Mouse (Mus musculus): Measurements from ENCODE around the gene Efna5. TPM values are rescaled to one million over a fixed set of nuclear protein-coding genes. Genes with fewer than 3 reads are reported as not detected.
A peak's percentile ranks its signal among the peaks of the same experiment; 100 is the strongest.

Efna5 gene
- polyA plus RNA-seq, 1 experiment from 2014 or later = 56.7 TPM

DNA sequence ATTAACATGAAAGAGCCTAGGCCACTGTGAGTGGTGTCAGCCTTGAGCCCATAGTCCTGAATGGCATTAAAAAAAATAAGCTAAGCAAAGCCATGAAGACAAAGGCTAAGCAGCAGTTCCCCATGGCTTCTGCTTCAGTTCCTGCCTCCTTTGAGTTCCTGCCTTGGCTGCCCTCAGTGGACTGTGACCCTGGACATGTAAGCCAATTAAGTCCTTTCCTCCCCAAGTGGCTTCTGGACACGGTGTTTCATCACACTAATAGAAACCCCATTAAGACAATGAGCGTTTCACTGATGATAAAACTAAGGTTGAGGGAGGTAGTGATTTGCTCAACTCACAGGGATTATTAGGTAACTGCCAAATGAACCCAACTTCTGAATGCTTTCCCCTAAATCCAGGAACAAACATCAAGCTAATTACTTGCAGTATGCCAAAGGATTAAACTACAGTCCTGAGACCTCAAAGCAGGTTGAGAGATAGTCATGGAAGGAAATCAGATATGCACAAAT lies 128.7 kb downstream of the Efna5 start:
- DNase-seq (ENCODE audit: low spot score) (no peak), ATAC-seq (ENCODE audit: low FRiP score) (no peak)
- no peak overlapping the region for H3K9ac ChIP-seq (ENCODE audit: low read depth, low read length)
- H3K27me3 ChIP-seq (ENCODE audit: control insufficient read depth, insufficient read depth, low read length) = no peaks in the 10 kb centered on the region
- H3K4me3 ChIP-seq (ENCODE audit: low read depth, low read length) = no peak overlapping the region
- no peak overlapping the region for H3K4me2 ChIP-seq (replicated peaks; ENCODE audit: low read depth, low read length)
- H3K36me3 ChIP-seq (ENCODE audit: control insufficient read depth, insufficient read depth, low read length) = no peaks in the 10 kb centered on the region
- no peaks in the 10 kb centered on the region for H3K4me1 ChIP-seq (replicated peaks; ENCODE audit: control insufficient read depth, insufficient read depth, low read length)
- H3K9me3 ChIP-seq (ENCODE audit: control insufficient read depth, low read length) = no peaks in the 10 kb centered on the region
- no peak overlapping the region for H3K27ac ChIP-seq (ENCODE audit: low read depth, low read length)
- WGBS = 44% methylated on average over 2 of the region's 2 CpGs

GRCm38 (mm10) chr17:62750647-62751046 lies 130.5 kb downstream of the Efna5 start:
- H3K27me3 ChIP-seq (ENCODE audit: control insufficient read depth, insufficient read depth, low read length) = no peaks in the 10 kb centered on the region
- no peak overlapping the region for H3K4me2 ChIP-seq (replicated peaks; ENCODE audit: low read depth, low read length)
- 0 out of 2 replicates have a peak, but pooled peaks cover 5% of the 10 kb centered on the region for H3K4me1 ChIP-seq (replicated peaks; ENCODE audit: control insufficient read depth, insufficient read depth, low read length)
- 89% methylated on average over 3 of the region's 3 CpGs for WGBS
- no peak overlapping the region for H3K9ac ChIP-seq (ENCODE audit: low read depth, low read length)
- no peaks in the 10 kb centered on the region for H3K9me3 ChIP-seq (ENCODE audit: control insufficient read depth, low read length)
- H3K4me3 ChIP-seq (ENCODE audit: low read depth, low read length) = no peak overlapping the region
- ATAC-seq (ENCODE audit: low FRiP score) (no peak), DNase-seq (ENCODE audit: low spot score) (no peak)
- H3K27ac ChIP-seq (ENCODE audit: low read depth, low read length) = no peak overlapping the region
- no peaks in the 10 kb centered on the region for H3K36me3 ChIP-seq (ENCODE audit: control insufficient read depth, insufficient read depth, low read length)

GRCm38 (mm10) chr17:62748803-62749619 lies 132.1 kb downstream of the Efna5 start:
- no peaks in the 10 kb centered on the region for H3K36me3 ChIP-seq (ENCODE audit: control insufficient read depth, insufficient read depth, low read length)
- WGBS = 69% methylated on average over 16 of the region's 16 CpGs
- H3K27me3 ChIP-seq (ENCODE audit: control insufficient read depth, insufficient read depth, low read length) = no peaks in the 10 kb centered on the region
- H3K4me1 ChIP-seq (replicated peaks; ENCODE audit: control insufficient read depth, insufficient read depth, low read length) = 0 out of 2 replicates have a peak, but pooled peaks cover 5% of the 10 kb centered on the region
- H3K9ac ChIP-seq (ENCODE audit: low read depth, low read length) = no peak overlapping the region
- ATAC-seq (ENCODE audit: low FRiP score) (no peak), DNase-seq (ENCODE audit: low spot score) (no peak)
- no peak overlapping the region for H3K27ac ChIP-seq (ENCODE audit: low read depth, low read length)
- H3K4me2 ChIP-seq (replicated peaks; ENCODE audit: low read depth, low read length) = no peak overlapping the region
- no peaks in the 10 kb centered on the region for H3K9me3 ChIP-seq (ENCODE audit: control insufficient read depth, low read length)
- no peak overlapping the region for H3K4me3 ChIP-seq (ENCODE audit: low read depth, low read length)

DNA sequence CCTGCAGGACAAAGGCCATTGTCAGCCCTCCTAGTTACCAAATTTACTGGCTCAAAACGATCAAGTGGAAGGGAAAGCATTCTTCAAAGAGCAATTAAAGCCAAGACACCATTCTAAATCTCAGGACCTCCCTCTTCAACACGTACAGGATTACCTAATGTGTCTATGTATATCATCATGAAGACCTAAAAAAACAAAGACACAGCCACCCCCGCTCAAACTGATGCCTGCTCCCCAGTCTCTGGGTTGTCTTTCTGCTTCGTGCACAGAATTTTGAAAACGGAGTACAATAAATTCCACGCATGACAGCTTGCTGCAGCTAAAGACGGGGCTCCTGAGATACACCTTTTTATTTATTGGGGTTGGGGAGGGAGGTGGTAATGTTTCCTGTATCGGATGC lies 133.7 kb downstream of the Efna5 start:
- Histone ChIP-seq H3K4me2 (replicated peaks; ENCODE audit: low read depth, low read length) (no peak overlapping the region), H3K9ac (ENCODE audit: low read depth, low read length) (no peak overlapping the region), H3K27me3 (ENCODE audit: control insufficient read depth, insufficient read depth, low read length) (no peaks in the 10 kb centered on the region), H3K36me3 (ENCODE audit: control insufficient read depth, insufficient read depth, low read length) (no peaks in the 10 kb centered on the region), H3K4me1 (replicated peaks; ENCODE audit: control insufficient read depth, insufficient read depth, low read length) (0 out of 2 replicates have a peak, but pooled peaks cover 5% of the 10 kb centered on the region), H3K27ac (ENCODE audit: low read depth, low read length) (0 out of 2 replicates have a peak overlapping the region, but pooled peaks have one; percentile 24), H3K9me3 (ENCODE audit: control insufficient read depth, low read length) (no peaks in the 10 kb centered on the region), H3K4me3 (ENCODE audit: low read depth, low read length) (no peak overlapping the region)
- DNase-seq (ENCODE audit: low spot score) = no peak
- ATAC-seq (ENCODE audit: low FRiP score) = no peak
- WGBS = 68% methylated on average over 8 of the region's 8 CpGs

DNA sequence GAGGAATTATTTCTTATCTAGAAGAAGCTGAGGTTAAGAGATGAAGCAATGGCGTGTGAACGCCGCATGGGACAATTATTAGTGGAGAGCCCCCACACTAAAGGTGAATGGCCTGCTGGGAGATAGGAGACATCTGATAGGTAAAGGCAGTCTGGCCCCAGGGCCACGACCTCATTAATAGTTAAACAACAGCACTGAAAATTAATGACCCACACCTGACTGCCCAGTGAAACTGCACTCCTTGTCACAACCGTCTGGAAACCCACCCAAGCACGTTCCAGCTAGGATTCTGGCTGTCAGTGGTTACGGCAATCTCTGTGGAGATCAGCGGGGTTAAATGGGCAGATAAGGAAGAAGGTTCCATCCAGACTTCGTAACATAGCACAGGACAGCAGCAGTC lies 134.3 kb downstream of the Efna5 start:
- H3K4me1 ChIP-seq (replicated peaks; ENCODE audit: control insufficient read depth, insufficient read depth, low read length) = 0 out of 2 replicates have a peak, but pooled peaks cover 5% of the 10 kb centered on the region
- no peak overlapping the region for H3K4me2 ChIP-seq (replicated peaks; ENCODE audit: low read depth, low read length)
- no peaks in the 10 kb centered on the region for H3K9me3 ChIP-seq (ENCODE audit: control insufficient read depth, low read length)
- no peak overlapping the region for H3K9ac ChIP-seq (ENCODE audit: low read depth, low read length)
- no peaks in the 10 kb centered on the region for H3K27me3 ChIP-seq (ENCODE audit: control insufficient read depth, insufficient read depth, low read length)
- H3K4me3 ChIP-seq (ENCODE audit: low read depth, low read length) = no peak overlapping the region
- peak; percentile 15; the same call in 1 of the 2 replicates for ATAC-seq (ENCODE audit: low FRiP score)
- H3K27ac ChIP-seq (ENCODE audit: low read depth, low read length) = no peak overlapping the region
- DNase-seq (ENCODE audit: low spot score) = no peak
- H3K36me3 ChIP-seq (ENCODE audit: control insufficient read depth, insufficient read depth, low read length) = no peaks in the 10 kb centered on the region
- 71% methylated on average over 9 of the region's 9 CpGs for WGBS

GRCm38 (mm10) chr17:62745286-62745685 lies 135.8 kb downstream of the Efna5 start:
- Histone ChIP-seq H3K27ac (ENCODE audit: low read depth, low read length) (no peak overlapping the region), H3K4me2 (replicated peaks; ENCODE audit: low read depth, low read length) (no peak overlapping the region), H3K9me3 (ENCODE audit: control insufficient read depth, low read length) (no peaks in the 10 kb centered on the region), H3K36me3 (ENCODE audit: control insufficient read depth, insufficient read depth, low read length) (no peaks in the 10 kb centered on the region), H3K9ac (ENCODE audit: low read depth, low read length) (no peak overlapping the region), H3K27me3 (ENCODE audit: control insufficient read depth, insufficient read depth, low read length) (no peaks in the 10 kb centered on the region), H3K4me3 (ENCODE audit: low read depth, low read length) (no peak overlapping the region), H3K4me1 (replicated peaks; ENCODE audit: control insufficient read depth, insufficient read depth, low read length) (0 out of 2 replicates have a peak, but pooled peaks cover 5% of the 10 kb centered on the region)
- ATAC-seq (ENCODE audit: low FRiP score) (no peak), DNase-seq (ENCODE audit: low spot score) (no peak)
- 98% methylated on average over 4 of the region's 4 CpGs for WGBS

DNA sequence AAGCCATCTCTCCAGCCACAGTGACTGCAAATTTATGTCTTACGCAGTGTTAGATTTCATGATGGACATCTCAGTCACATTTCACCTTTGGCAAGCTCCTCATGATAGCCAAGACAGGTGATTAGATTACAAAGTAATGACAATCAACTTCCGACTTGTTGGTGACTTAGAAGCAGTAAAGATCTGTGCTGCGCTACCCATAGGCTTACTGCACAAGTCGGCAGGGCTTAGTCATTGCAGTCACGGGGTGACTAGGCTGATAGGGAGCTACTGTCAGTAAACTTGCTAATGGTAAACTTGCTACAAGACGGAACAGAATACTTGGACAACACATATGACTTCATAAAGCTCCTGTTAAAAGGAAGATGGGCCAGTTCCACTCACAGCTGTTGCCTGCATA lies 136.9 kb downstream of the Efna5 start:
- Histone ChIP-seq H3K27me3 (ENCODE audit: control insufficient read depth, insufficient read depth, low read length) (no peaks in the 10 kb centered on the region), H3K4me1 (replicated peaks; ENCODE audit: control insufficient read depth, insufficient read depth, low read length) (0 out of 2 replicates have a peak, but pooled peaks cover 5% of the 10 kb centered on the region), H3K27ac (ENCODE audit: low read depth, low read length) (no peak overlapping the region), H3K4me3 (ENCODE audit: low read depth, low read length) (no peak overlapping the region), H3K36me3 (ENCODE audit: control insufficient read depth, insufficient read depth, low read length) (no peaks in the 10 kb centered on the region), H3K4me2 (replicated peaks; ENCODE audit: low read depth, low read length) (no peak overlapping the region), H3K9ac (ENCODE audit: low read depth, low read length) (no peak overlapping the region), H3K9me3 (ENCODE audit: control insufficient read depth, low read length) (no peaks in the 10 kb centered on the region)
- 89% methylated on average over 6 of the region's 6 CpGs for WGBS
- ATAC-seq (ENCODE audit: low FRiP score) (no peak), DNase-seq (ENCODE audit: low spot score) (no peak)

- no peaks in the 10 kb centered on the region for H3K9me3 ChIP-seq (ENCODE audit: control insufficient read depth, low read length)
- ATAC-seq (ENCODE audit: low FRiP score) (no peak), DNase-seq (ENCODE audit: low spot score) (no peak)
- no peak overlapping the region for H3K4me3 ChIP-seq (ENCODE audit: low read depth, low read length)
- H3K4me2 ChIP-seq (replicated peaks; ENCODE audit: low read depth, low read length) = no peak overlapping the region
- no peaks in the 10 kb centered on the region for H3K4me1 ChIP-seq (replicated peaks; ENCODE audit: control insufficient read depth, insufficient read depth, low read length)
- H3K27ac ChIP-seq (ENCODE audit: low read depth, low read length) = no peak overlapping the region
- no peak overlapping the region for H3K9ac ChIP-seq (ENCODE audit: low read depth, low read length)
- WGBS = 80% methylated on average over 5 of the region's 5 CpGs
- H3K36me3 ChIP-seq (ENCODE audit: control insufficient read depth, insufficient read depth, low read length) = no peaks in the 10 kb centered on the region
- H3K27me3 ChIP-seq (ENCODE audit: control insufficient read depth, insufficient read depth, low read length) = no peaks in the 10 kb centered on the region
Observed at GRCm38 (mm10) chr17:62741702-62742101, 139.4 kb downstream of the Efna5 start.

DNA sequence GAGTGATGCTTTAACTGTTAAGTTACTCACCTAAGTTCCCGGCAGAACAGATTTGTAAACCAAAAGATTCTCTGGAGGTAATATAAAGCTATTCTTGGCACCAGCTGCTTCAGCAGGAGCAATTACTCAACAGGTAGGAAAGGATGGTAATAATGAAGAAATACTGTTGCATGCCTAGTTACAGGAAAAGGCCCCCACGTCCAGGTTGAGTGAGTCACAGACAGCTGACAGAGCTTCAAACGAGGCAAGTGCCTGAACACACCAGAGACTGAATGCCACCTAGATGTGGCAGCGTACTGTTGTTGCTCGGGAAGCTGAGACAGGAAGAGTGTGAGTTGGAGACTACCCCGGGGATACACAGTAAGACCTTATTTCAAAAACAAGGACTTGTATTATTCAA lies 140.1 kb downstream of the Efna5 start:
- Histone ChIP-seq H3K4me3 (ENCODE audit: low read depth, low read length) (no peak overlapping the region), H3K9ac (ENCODE audit: low read depth, low read length) (no peak overlapping the region), H3K27me3 (ENCODE audit: control insufficient read depth, insufficient read depth, low read length) (no peaks in the 10 kb centered on the region), H3K4me1 (replicated peaks; ENCODE audit: control insufficient read depth, insufficient read depth, low read length) (peaks cover 2% of the 10 kb centered on the region), H3K4me2 (replicated peaks; ENCODE audit: low read depth, low read length) (no peak overlapping the region), H3K27ac (ENCODE audit: low read depth, low read length) (no peak overlapping the region), H3K9me3 (ENCODE audit: control insufficient read depth, low read length) (no peaks in the 10 kb centered on the region), H3K36me3 (ENCODE audit: control insufficient read depth, insufficient read depth, low read length) (no peaks in the 10 kb centered on the region)
- 80% methylated on average over 6 of the region's 6 CpGs for WGBS
- no peak for DNase-seq (ENCODE audit: low spot score)
- no peak for ATAC-seq (ENCODE audit: low FRiP score)

All from hindbrain, embryonic 11.5 days (tissue).